Mouse (Mus musculus): ENCODE results near the gene Pros1. TPM values are rescaled to one million over a fixed set of nuclear protein-coding genes. Genes with fewer than 3 reads are reported as not detected.

Gene Pros1
- not detected in 2 replicates for total RNA-seq (2014; fragmentation: Nextera tagmentation)
- 0.19 and 4.8 TPM in 2 replicates for total RNA-seq (2017)

DNA sequence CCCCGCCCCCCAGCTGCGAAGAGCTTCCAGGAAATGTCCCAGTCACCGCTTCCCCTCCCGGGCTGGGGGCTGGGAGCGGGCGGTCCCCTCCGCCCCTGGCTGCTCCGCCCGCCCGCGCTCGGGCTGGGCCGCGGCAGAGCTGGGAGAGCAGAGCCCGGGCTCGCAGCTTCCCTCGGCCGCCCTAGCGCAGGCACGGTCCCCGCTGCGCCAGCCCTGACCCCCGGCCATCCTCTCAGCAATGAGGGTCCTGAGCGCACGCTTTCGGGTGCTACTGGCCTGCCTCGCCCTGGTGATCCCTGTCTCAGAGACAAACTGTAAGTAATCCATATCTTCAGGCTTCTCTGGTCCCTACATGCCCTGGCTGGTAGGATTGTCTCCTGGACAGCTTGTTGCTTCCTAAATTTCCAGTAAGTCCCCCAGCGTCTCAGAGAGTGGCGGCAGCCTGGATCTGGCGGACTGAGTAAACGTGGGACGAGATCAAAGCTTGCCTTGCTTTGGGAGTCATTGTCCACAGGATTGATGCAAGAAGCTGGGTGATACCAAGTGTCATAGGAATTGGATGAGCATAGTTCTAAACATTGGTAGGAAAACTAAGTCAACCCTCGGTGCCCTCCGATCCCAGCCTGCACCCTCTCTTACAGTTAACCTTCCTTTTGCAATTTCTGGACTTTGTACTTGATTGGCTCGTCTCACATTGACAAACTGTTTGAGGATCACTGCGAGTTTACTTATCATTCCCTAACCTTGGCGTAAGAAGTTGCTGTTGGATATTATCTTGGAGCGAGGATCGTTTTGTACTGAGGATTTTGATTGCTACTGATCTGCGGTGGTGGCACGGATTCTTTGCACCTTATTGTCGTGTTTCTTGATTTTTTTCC is at the start of gene Pros1:
TSS of gene Pros1 (plus strand) at position 117 of the 878 bp plus-strand sequence.
- peak; percentile 86 for ATAC-seq (replicated peaks; ENCODE audit: low FRiP score, low TSS enrichment, poor library complexity, severe bottlenecking)

DNA sequence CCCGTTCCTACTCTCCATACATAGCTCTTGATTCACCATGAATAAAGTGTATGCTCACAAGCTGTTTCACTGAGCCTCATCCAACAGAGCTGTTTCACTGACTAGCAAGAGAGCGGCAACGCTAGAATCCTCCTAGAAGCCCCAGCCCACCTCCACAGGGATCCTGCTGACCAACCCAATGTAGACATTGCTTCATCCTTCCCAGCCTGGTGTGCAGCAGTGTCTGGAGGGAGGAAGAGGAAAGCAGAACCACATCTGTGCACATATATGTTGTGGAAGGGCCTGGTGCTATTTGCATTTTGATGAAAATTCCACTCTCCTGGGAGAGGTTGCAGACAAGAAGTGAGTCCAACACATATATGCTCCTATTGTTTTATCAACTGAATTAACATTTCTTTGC is 49.5 kb upstream of the Pros1 start:
- no peak for ATAC-seq (replicated peaks; ENCODE audit: low FRiP score, low TSS enrichment, poor library complexity, severe bottlenecking)

DNA sequence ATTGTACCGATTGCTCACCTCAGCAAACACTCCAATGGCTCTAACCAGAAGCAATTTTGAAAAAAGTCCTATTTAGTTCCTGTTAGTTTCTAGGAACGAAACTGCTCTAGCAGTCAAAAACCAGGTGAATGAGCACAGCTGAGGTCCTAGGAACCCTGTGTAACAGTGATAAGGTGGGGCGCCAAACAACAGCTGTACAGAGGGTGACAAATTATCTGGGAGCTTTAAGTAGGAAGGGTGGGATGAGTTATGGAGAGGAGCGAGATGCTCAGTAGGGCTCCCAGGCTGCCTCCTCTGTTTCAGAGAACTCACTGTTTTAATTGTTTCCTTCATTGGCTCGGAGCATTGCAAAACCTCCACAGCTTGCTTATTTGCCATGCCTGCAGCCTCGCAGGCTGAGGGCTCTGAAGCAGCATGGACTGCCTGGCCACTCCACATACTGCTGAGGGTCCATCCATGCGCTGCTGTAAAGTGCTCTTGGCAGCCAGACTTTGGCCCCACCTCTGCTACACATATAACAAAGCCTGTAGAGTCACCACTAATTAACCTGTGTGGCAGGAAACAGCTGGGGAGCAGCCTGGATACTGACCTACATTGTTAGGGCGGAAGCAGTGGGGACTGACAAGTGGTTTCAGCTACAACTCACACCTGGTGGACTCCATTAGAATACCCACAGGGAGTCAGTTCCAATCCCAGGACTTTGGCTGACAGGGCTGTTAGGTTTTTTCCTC is 46.7 kb upstream of the Pros1 start:
- ATAC-seq (replicated peaks; ENCODE audit: low FRiP score, low TSS enrichment, poor library complexity, severe bottlenecking): peak; percentile 18; the same call in 1 of the 2 replicates

GRCm38 (mm10) chr16:62810855-62811254 is 43.3 kb upstream of the Pros1 start:
- ATAC-seq (replicated peaks; ENCODE audit: low FRiP score, low TSS enrichment, poor library complexity, severe bottlenecking): peak; percentile 79

DNA sequence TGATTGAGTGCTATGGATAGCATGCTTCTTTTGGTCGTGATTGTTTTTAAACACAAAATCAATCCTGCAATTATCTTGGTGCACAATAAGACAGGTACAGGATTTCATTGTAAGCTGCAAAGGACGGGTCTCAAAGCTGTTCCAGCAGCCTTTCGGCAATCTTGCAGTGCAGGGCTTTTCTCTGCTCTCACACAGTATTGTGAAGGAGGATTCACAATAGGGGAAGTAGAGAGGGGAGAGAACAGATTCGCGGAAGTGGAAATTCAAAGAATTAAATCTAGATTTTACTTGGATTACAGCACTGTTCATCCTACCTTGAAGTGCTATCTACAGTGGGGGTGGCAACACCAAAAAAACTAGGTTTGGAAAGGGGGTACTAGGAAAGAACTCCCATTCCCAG is 40.3 kb upstream of the Pros1 start:
- no peak for ATAC-seq (replicated peaks; ENCODE audit: low FRiP score, low TSS enrichment, poor library complexity, severe bottlenecking)

DNA sequence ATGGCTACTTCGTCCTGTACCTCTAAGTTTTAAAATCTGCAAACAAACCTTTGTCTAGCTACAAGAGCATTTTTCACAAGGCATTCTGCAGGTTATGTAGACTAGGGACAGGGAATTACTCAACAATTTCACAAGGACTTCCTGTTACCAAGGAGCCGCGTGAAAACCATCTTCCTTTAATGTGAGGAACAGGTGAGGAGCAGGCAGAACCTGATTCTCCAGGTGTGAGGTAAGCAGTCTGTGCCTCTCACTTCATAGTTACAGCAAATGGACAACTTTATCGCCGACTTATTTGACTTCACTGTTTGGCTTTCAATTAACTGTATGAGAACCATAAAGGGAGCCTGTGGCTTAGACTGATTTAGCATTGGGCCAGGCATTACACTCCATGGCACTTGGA is 39.6 kb upstream of the Pros1 start, which contains the start of gene Stx19:
TSS of gene Stx19 (plus strand) at position 186 of the 400 bp plus-strand sequence.
- ATAC-seq (replicated peaks; ENCODE audit: low FRiP score, low TSS enrichment, poor library complexity, severe bottlenecking): no peak

GRCm38 (mm10) chr16:62822472-62822871 is 31.6 kb upstream of the Pros1 start:
- no peak for ATAC-seq (replicated peaks; ENCODE audit: low FRiP score, low TSS enrichment, poor library complexity, severe bottlenecking)

GRCm38 (mm10) chr16:62826156-62827001 is 27.7 kb upstream of the Pros1 start:
- ATAC-seq (replicated peaks; ENCODE audit: low FRiP score, low TSS enrichment, poor library complexity, severe bottlenecking): peak; percentile 87

DNA sequence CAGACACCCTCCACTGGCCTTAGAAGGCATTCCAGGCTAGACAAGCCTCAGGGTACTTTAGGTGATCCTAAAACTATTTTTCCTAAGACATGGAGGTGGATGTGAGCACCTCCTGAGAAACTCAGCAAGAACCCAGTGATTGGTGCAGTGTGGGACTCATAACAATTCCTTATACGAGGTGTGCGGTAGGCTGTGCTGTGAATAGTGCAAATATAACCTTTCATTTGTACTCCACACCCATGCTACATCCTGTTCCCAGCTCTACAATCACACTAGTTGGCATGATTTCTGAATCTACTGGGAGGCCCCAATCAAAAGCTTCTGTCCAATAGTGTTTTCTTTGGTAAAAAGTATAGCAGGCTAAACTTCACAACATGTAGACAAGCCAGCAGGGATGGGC is 22.1 kb upstream of the Pros1 start:
- ATAC-seq (replicated peaks; ENCODE audit: low FRiP score, low TSS enrichment, poor library complexity, severe bottlenecking): no peak

GRCm38 (mm10) chr16:62832481-62832880 is 21.6 kb upstream of the Pros1 start:
- ATAC-seq (replicated peaks; ENCODE audit: low FRiP score, low TSS enrichment, poor library complexity, severe bottlenecking): peak; percentile 80

DNA sequence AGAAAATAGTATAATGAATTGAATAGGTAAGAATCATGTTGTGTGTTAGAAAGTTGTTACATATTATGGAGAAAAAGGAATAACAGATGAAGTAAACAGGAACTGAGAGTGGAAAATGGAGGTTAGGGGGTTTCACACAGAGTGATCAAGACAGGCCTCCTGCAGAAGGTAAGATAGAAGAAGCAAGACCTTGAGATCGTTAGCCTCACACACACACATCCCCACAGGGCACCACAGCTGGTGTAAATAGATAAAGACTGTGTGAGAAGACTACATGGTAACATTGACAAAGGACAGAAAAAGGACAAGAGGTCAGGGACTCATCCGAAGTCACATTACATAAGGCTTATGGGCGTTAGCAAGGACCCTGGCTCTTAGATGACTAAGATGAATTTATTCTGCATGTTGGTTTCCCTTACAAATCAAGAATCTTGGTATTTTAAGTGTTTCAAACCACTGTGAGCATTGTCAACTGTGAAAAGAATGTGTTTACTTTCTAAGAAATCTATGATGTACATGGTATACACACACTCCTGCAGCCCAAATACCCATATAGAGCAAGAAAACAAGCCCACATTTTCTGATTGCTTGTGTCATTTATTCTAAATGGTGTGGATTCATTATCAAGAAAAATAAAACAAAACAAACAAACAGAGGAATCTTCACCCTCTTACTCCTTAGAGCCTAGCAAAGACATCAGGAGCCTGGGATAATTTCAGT is 19.9 kb upstream of the Pros1 start:
- peak; percentile 97 for ATAC-seq (replicated peaks; ENCODE audit: low FRiP score, low TSS enrichment, poor library complexity, severe bottlenecking)

- ATAC-seq (replicated peaks; ENCODE audit: low FRiP score, low TSS enrichment, poor library complexity, severe bottlenecking): no peak
Observed at GRCm38 (mm10) chr16:62845341-62845740, 8.8 kb upstream of the Pros1 start.

DNA sequence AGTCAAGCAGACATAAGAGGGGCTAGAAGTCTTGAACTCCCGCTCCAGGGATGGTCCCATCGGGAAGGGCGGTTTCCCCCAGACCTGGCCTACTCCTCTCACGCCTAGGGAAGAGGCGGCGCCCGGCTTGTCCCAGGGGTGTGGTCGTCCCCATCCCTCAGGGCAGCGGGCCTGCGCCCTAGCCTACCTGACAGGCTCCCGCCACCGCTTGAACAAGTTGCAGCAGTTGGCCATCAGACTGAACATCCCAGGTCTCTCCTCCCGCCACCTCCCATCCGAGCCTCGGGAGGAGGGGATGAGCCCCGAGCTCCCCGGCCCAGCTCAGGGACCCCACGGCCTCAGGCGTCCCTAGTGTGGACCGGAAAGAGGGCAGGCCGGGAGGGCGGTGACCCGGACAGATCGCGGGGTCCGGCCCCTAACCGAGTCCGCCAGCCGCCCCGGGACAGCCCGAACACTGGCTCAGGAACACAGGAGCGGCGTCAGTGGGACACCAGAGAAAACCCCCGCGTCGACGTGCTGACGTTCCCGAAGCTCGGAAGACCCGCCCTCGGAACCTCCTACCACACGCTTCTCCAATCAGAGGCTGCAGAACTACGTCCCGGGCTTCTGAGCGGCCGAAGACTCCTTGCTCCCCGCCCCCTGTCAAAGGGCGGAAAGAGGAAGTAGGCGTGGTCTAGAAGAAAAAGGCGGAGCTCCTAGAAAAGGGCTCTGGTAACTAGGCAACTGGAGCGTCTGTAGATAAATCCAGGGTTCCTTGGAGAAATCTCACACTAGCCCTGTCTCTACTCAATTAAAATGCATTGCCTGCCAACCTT is 7.4 kb upstream of the Pros1 start, which contains the start of gene Arl13b:
TSS of gene Arl13b (minus strand) at position 543 of the 815 bp plus-strand sequence.
- peak; percentile 100 for ATAC-seq (replicated peaks; ENCODE audit: low FRiP score, low TSS enrichment, poor library complexity, severe bottlenecking)

- no peak for ATAC-seq (replicated peaks; ENCODE audit: low FRiP score, low TSS enrichment, poor library complexity, severe bottlenecking)
Observed at GRCm38 (mm10) chr16:62852464-62853252, 1.4 kb upstream of the Pros1 start.

GRCm38 (mm10) chr16:62853611-62854126 is 438 bp upstream of the Pros1 start:
- no peak for ATAC-seq (replicated peaks; ENCODE audit: low FRiP score, low TSS enrichment, poor library complexity, severe bottlenecking)

DNA sequence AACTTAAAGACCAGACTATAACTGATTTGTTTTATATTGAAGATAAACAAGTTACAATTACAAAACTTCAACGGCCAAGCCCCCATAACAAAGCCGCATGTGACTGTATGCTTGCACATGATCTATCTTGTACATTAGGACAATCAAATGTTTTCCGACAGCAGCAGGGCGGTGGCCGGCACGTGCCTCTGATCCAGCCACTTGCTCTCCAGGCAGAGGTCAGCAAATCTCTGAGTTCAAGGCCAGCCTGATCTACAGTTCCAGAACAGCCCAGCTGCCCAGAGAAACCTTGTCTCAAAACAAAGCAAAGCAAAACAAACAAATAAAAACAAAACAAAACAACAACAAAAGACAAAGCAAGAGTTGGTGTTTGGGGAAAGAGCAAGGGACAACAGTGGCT is 1.3 kb downstream of the Pros1 start:
- ATAC-seq (replicated peaks; ENCODE audit: low FRiP score, low TSS enrichment, poor library complexity, severe bottlenecking): no peak

DNA sequence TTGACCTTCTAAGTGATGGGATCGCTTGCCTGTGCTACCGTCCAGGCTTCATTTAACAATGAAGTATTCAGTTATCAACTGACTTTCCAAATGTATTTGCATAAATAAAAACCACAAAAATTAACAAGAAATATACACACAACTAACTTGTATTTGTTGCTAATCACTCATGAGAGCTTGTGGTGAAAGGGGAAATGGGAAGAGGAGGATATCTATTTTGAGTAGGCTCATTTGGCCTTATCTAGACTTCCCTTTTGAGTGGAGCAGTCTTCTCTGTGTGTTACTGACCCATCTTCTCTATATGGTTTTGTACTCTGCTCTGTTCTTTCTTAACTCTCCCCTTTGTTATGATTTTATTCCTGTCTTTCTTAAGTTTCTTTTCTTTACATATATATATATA is 2.2 kb downstream of the Pros1 start:
- no peak for ATAC-seq (replicated peaks; ENCODE audit: low FRiP score, low TSS enrichment, poor library complexity, severe bottlenecking)
